Mouse (Mus musculus): Measurements from ENCODE around the gene Ints14.
"Not testable (repeated sequence)": the region's sequence is repeated elsewhere in the genome, so short reads cannot be mapped to it uniquely, and the experiment has no call there.

The Ints14 gene

GRCm38 (mm10) chr9:65019146-65019545 lies 58.4 kb downstream of the Ints14 start:
- no peak for DNase-seq (ENCODE audit: low spot score)

GRCm38 (mm10) chr9:65020128-65020527 lies 59.4 kb downstream of the Ints14 start:
- DNase-seq (ENCODE audit: low spot score): no peak

- DNase-seq (ENCODE audit: low spot score): peak; percentile 86
Measured at GRCm38 (mm10) chr9:65020991-65021886, 60.5 kb downstream of the Ints14 start, which contains the start of gene Hacd3. Gene Hacd3, minus strand, starts transcription at chr9:65021693.

GRCm38 (mm10) chr9:65021887-65022579 lies 61.3 kb downstream of the Ints14 start:
- DNase-seq (ENCODE audit: low spot score): no peak

GRCm38 (mm10) chr9:65022580-65023135 lies 62.0 kb downstream of the Ints14 start:
- DNase-seq (ENCODE audit: low spot score): no peak

GRCm38 (mm10) chr9:65023447-65023846 lies 62.7 kb downstream of the Ints14 start:
- DNase-seq (ENCODE audit: low spot score): no peak

- no peak for DNase-seq (ENCODE audit: low spot score)
Measured at GRCm38 (mm10) chr9:65027241-65027640, 66.5 kb downstream of the Ints14 start.

GRCm38 (mm10) chr9:65028313-65028712 lies 67.6 kb downstream of the Ints14 start:
- DNase-seq (ENCODE audit: low spot score): no peak

- DNase-seq (ENCODE audit: low spot score): not testable (repeated sequence)
Measured at GRCm38 (mm10) chr9:65031355-65031754, 70.7 kb downstream of the Ints14 start.

- DNase-seq (ENCODE audit: low spot score): no peak
Measured at GRCm38 (mm10) chr9:65031894-65032268, 71.2 kb downstream of the Ints14 start.

GRCm38 (mm10) chr9:65032269-65033108 lies 71.8 kb downstream of the Ints14 start, which contains the start of gene Dpp8:
Gene Dpp8, plus strand, starts transcription at chr9:65032414.
- peak; percentile 95 for DNase-seq (ENCODE audit: low spot score)

- no peak for DNase-seq (ENCODE audit: low spot score)
Measured at GRCm38 (mm10) chr9:65036456-65036855, 75.8 kb downstream of the Ints14 start.
